Mouse (Mus musculus) forebrain, embryonic 12.5 days (tissue): ENCODE results near the gene Mgea5. TPM values are rescaled to one million over a fixed set of nuclear protein-coding genes. Genes with fewer than 3 reads are reported as not detected.

ENCODE experiments used
- polyA plus RNA-seq: library from polyadenylated mRNA; unstranded; fragments of >200 nt; fragmentation: Nextera tagmentation; extraction: Ambion mirVana; gene quantifications from 2 replicates; pipeline ENCODE4 v1.2.1, GENCODE M21; 2016

Mgea5 gene
- polyA plus RNA-seq, 1 experiment from 2014 or later = 105 TPM

Other genes starting within 250 kb of the Mgea5 start
- gene Poll, start 223.3 kb downstream of the Mgea5 start, polyA plus RNA-seq = 18.1 and 18.2 TPM in 2 replicates
- gene Gm17018, start 223.2 kb downstream of the Mgea5 start, polyA plus RNA-seq = 45.5 and 47.1 TPM in 2 replicates
- gene Fbxw4, start 123.5 kb downstream of the Mgea5 start, polyA plus RNA-seq = 4.6 and 4.7 TPM in 2 replicates
- 4.6 TPM in 2 replicates for gene Fgf8, start 40.9 kb downstream of the Mgea5 start, polyA plus RNA-seq
- 9.0 and 10.7 TPM in 2 replicates for gene Npm3, start 34.2 kb downstream of the Mgea5 start, polyA plus RNA-seq
- gene Kcnip2, start 32.2 kb upstream of the Mgea5 start, polyA plus RNA-seq = 2.7 and 4.0 TPM in 2 replicates
- gene Armh3, start 214.7 kb upstream of the Mgea5 start, polyA plus RNA-seq = 19.3 and 20.3 TPM in 2 replicates
- gene Hps6, start 219.7 kb upstream of the Mgea5 start, polyA plus RNA-seq = 2.7 TPM in 2 replicates